Mouse (Mus musculus) ES-CJ7 (cell line): ENCODE measurements around the gene Treml2.

Experiments
- DNase-seq: peaks from one replicate; pipeline ENCODE4 v3.0.0; 2011; ENCODE audit warnings: low read depth, low spot score

Treml2 gene

DNA sequence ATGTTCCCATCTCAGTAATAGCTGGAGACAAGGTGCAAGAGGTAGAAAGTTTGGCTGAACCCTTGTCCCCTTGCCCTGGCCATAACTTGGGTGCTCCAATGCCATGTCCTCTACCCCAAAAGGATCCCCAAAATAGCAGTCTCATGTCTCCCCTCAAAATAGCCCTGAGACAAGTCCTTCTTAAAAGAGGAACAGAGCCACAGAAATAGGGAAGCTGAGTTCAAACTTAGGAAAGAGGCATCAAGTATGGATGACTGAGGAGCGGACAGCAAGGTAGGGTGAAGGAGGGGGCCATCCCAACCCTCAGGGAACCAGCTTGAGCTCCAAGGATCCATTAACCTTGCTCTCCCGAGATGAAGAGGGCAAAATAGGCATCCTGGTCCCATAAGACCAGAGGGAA lies 48.0 kb downstream of the Treml2 start:
- no peak for DNase-seq

DNA sequence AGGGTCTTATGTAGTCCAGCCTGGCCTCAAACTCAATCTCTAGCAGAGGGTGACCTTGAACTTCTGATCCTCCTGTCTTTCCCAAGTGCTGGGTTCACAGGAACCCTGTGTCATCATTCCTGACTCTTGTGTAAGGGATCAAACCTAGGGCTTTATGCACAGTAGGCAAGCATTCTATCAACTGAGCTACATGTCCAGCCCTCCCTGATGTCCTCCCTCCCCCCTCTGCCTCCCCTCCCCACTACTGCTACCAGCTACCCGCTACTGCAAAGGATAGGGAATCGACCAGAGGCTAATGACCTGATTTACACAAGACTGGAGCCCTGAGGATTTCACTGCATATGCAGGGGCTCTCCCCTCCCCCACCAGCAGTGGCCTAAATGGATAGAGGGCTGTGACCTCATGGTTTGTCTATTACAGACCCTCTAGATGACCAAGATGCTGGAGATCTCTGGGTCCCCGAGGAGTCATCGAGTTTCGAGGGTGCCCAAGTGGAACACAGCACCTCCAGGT lies 51.4 kb downstream of the Treml2 start:
- DNase-seq, result peak; percentile 86

DNA sequence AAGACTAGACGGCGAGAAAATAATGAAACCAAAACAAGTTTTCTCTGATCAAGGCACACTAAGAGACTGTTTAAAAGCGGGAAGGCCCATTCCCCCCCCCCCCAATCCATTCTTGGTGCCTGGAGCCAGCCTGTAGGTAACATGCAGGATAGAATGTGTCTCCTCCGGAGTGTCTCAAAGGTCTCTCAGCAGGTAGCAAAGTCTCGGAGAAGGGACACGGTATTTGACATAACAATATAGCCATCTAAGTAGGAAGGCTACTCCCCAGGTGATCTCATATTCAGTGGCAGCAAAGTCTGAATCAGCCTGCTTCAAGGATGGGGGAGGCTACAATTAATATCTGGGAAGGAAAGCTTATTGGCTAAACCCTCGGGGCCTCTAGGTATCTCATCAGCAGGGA lies 53.7 kb downstream of the Treml2 start:
- DNase-seq, result peak; percentile 57

DNA sequence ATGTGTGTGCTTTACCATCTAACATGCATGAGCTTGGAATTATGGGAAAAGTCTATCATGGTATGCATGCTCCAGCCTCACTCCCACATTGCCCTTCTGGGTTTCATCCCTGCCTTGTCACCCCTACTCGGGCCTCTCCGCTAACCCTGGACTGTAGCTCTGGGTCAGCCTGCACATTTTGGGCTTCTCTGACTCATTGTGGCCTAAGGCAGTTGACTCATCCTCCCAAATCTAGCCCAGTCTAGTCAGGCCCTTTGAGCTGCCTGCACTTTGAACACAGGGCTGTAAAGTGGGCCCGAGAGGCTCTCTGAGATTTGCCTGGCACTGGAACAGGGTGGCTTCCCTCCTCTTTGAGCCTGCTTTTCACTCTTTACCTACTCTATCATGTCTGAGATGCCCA lies 56.5 kb downstream of the Treml2 start:
- DNase-seq, result no peak

DNA sequence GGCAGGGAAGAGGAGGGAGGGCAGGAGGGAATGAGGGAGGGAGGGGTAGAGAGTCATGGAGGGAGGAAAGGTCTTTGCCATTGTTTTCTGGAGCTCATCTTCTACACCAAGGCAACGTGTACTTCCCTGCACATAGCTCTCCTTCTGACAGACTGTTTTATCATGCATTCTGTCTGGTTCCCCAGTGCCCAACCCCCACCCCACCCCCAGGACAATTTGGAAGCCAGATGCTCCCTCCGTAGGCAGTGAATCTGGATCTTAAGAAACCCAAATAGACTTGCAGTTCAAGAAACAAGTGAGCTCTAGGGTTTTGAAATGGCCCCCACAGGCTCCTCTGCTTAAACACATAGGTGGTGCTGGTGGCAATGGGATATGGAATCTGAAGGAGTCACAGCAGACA lies 58.6 kb downstream of the Treml2 start:
- DNase-seq, result no peak

DNA sequence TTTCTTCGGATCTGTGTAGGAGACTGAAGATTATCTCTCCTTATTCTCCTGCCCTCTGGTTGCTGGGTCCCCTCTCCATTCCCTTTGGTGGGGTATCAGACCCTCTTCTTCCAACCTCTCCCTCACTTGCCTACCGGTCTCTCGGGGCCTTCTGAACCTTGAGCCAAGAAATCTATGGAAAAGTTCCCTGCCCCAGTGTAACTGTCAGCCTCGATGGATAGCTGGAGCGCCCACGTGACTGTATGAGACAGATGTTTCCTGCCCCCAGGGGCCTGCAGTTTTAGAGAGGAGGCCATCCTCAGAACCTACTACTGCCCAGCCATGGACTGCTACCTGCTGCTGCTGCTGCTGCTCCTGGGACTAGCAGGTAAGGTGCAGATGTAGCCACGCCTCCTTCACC lies 60.3 kb downstream of the Treml2 start, which contains the start of gene Treml1:
Treml1 (plus strand) TSS at position 301 of the 400 bp plus-strand sequence.
- no peak for DNase-seq

DNA sequence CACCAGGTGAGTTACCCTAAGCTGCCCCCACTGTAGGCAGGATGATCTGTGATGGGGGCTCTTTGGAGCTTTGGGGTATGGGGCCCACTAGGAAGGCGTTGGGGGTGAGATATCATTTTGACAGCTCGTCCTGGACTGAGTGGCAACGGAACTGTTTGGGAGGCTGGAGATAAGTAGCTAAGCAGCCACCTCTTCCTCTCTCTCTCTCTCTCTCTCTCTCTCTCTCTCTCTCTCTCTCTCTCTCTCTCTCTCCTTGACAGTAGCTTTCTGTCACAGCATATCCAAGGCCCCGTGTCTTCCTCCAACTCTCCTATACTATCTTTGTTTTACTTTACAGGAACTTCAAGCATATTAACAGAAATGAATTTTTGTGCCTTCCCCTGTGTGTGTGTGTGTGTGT lies 61.2 kb downstream of the Treml2 start:
- DNase-seq, result no peak
